In the genomic region with DNA sequence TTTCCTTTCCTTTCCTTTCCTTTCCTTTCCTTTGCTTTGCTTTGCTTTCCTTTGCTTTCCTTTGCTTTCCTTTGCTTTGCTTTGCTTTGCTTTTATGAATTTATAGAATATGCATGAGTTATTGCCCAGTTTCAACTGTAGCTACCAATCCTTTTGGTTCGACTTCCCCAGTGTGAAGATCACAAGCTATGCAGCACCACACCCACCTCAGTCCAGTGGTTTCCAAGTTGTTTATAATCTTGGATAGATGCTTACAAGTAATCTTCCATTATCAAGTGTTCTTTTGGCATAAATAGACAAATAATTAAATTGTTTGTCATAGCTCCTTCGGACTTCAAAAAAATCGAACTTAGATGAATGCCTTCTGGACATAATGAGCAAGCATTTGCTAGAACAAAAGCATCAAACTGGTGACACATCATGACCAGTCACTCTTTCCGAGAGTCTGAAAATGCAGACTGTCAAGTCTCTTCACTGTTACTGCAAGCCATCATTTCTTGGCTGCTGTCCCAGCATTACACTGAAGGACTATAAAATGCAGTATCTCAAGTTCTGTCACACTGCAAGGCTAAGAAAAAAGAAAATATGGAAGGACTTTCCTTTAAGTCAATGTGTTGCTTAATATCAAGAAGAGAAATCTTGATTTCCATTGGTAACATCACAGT, we compare ENCODE assay signal across 14 mouse cellular contexts.
DNase-seq lines count a peak whose midpoint lies in the region; ATAC-seq lines count a peak whose summit lies in the region.
"Had no signal": no experiment of that assay in that cellular context is flagged by ENCODE, and none has a peak within 500 bp of the region (broad histone marks: within the 10 kb centered on the region; RNA-seq: fewer than 3 reads in every experiment).

No protein-coding gene starts in this region.

- no peaks in the 10 kb centered on the region for H3K9me3 ChIP-seq in neural tube, embryonic 15.5 days (replicated peaks)
- H3K9me3 ChIP-seq: embryonic facial prominence, embryonic 15.5 days; heart, embryonic 13.5 days; hindbrain, embryonic 15.5 days had no signal

- DNase-seq in adrenal gland, adult (ENCODE audit: inconsistent age in 2 of 2, low spot score in 1 of 2), result peak; percentile 15 to 83
- no peak for DNase-seq in adrenal gland, postnatal 4 days (ENCODE audit: low spot score in 2 of 2)
- DNase-seq in left cerebral cortex, postnatal 14 days (ENCODE audit: low spot score in 2 of 2), result peak; percentile 11 to 17
- no peak for DNase-seq in left cerebral cortex, adult 8-10 months (ENCODE audit: low spot score in 2 of 2)
- peak; percentile 34 for DNase-seq in urinary bladder, postnatal 14 days (ENCODE audit: low spot score)
- DNase-seq in urinary bladder, postnatal 10 days (ENCODE audit: low spot score), result no peak
- DNase-seq in ovary, postnatal 10 days (ENCODE audit: low spot score), result no peak
- DNase-seq: cerebellum, adult 9-10 months; gastrocnemius, postnatal 10 days; lung, adult 18-20 months had no signal

- no peaks in the 10 kb centered on the region for H3K27me3 ChIP-seq in neural tube, embryonic 15.5 days (replicated peaks)
- H3K27me3 ChIP-seq: embryonic facial prominence, embryonic 15.5 days; heart, embryonic 13.5 days; hindbrain, embryonic 15.5 days had no signal

- intact Hi-C loops in left cerebral cortex, postnatal 14 days (cut with DNase I), result no loop called here

- no peak overlapping the region for H3K4me2 ChIP-seq in neural tube, embryonic 15.5 days
- H3K4me2 ChIP-seq: embryonic facial prominence, embryonic 15.5 days; heart, embryonic 13.5 days; hindbrain, embryonic 15.5 days had no signal

- 72% methylated on average over 4 of the region's 4 CpGs for WGBS in neural tube, embryonic 15.5 days

- no peaks in the 10 kb centered on the region for H3K36me3 ChIP-seq in neural tube, embryonic 15.5 days
- H3K36me3 ChIP-seq: embryonic facial prominence, embryonic 15.5 days; heart, embryonic 13.5 days; hindbrain, embryonic 15.5 days had no signal

- ATAC-seq in neural tube, embryonic 15.5 days (ENCODE audit: low FRiP score), result no peak

- H3K27ac ChIP-seq in neural tube, embryonic 15.5 days (replicated peaks), result no peak overlapping the region
- H3K27ac ChIP-seq: embryonic facial prominence, embryonic 15.5 days; heart, embryonic 13.5 days; hindbrain, embryonic 15.5 days had no signal

- H3K9ac ChIP-seq in neural tube, embryonic 15.5 days (replicated peaks), result no peak overlapping the region
- H3K9ac ChIP-seq: embryonic facial prominence, embryonic 15.5 days; heart, embryonic 13.5 days; hindbrain, embryonic 15.5 days had no signal

- H3K4me3 ChIP-seq in neural tube, embryonic 15.5 days (replicated peaks), result no peak overlapping the region
- H3K4me3 ChIP-seq: embryonic facial prominence, embryonic 15.5 days; heart, embryonic 13.5 days; hindbrain, embryonic 15.5 days had no signal

- no peaks in the 10 kb centered on the region for H3K4me1 ChIP-seq in neural tube, embryonic 15.5 days
- H3K4me1 ChIP-seq: embryonic facial prominence, embryonic 15.5 days; heart, embryonic 13.5 days; hindbrain, embryonic 15.5 days had no signal

Comparison
In these comparisons a context has a peak if more than half of its experiments do, and no peak if none do; other contexts are left out.
1. DNase-seq: peak in adrenal gland, adult (2 of 2), left cerebral cortex, postnatal 14 days (2 of 2) and urinary bladder, postnatal 14 days (single experiment); none in adrenal gland, postnatal 4 days (0 of 2), left cerebral cortex, adult 8-10 months (0 of 2), urinary bladder, postnatal 10 days (single experiment) and ovary, postnatal 10 days (single experiment).